Mouse (Mus musculus): Measurements from ENCODE around the gene Phox2b. TPM values are rescaled to one million over a fixed set of nuclear protein-coding genes. Genes with fewer than 3 reads are reported as not detected.
A peak's percentile ranks its signal among the peaks of the same experiment; 100 is the strongest.

Gene Phox2b
- polyA plus RNA-seq, 1 experiment from 2014 or later = 0.05 TPM

DNA sequence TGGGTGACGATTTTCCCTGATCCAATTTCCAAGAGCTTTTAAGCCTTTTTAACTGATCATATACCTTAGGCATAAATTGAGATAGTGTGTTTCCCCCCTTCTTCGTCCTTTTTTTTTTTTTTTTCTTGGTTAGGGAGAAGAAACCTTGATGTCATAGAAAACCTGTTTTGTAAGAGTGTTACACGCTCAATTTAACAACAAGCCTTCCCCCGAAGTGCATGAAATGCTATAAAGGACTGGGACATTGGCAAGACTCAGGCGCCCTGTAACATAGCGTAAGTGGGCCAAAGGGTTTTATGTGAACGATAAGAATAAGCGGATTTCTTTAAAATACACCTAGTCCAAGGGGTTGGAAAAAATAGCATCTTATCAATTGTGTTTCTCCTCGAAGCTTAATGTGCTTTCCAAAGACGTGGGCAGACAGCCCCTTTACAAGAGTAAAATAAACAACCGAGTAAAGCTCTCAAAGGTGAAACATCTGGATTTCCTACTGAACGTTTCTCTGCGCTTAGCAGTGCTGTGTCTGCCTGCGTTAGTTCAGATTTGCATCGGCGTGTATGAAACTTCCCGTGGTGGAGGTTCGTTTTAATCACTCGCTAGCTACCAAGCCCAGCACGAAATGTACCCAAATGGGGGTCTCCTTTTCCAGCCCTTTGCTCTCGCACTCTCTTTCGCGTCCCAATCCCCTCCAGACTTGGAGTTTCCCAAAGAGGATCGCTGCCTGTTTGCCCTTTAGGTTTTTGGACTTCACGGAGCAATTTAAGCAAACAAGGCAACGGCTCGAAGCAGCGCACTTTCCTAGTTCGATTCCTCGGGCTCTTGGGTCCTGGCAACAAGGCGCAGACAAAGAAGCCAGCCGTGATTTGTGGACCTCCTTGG lies 531 bp upstream of the Phox2b start:
- no peak for ATAC-seq (ENCODE audit: insufficient number of reproducible peaks, low FRiP score, low TSS enrichment, low read depth)
- WGBS = under 1% methylated on average over 32 of the region's 32 CpGs

DNA sequence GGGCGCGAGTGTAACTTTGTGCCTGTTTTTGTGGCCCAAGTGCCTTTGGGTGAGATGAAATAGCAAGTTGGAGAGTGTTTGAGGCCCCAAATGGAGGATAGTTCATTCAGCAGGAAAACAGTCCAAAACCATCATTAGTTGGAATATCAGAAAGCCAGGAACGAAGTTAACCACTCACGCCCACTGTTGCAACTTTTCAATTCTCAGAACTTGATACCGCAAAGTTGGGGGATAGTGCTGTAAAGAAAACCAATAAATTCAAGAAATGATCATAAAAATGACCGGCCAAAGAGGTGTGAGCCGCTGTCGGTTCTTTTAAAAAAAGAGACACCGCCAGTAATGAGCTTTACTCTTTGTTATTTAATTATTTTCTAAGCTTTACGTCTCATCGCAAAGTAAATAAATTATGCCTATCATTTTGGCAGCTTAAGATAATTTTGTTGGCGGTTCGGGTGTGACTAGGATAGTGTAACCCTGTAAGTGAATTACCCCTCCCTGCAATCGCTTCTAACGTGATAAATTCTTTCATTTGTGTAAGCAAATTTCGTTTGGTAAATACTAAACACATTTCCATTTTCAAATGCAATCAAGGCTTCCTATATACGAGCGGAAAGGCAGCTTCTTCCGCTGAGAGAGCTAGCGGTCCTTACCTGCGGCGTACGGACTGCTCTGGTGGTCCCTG lies 909 bp downstream of the Phox2b start:
- 2% methylated on average over 23 of the region's 23 CpGs for WGBS
- Histone ChIP-seq H3K4me2 (no peak overlapping the region), H3K4me1 (peaks cover 26% of the 10 kb centered on the region), H3K9ac (no peak overlapping the region), H3K9me3 (no peaks in the 10 kb centered on the region), H3K27ac (no peak overlapping the region), H3K27me3 (peaks cover 94% of the 10 kb centered on the region), H3K4me3 (no peak overlapping the region), H3K36me3 (no peaks in the 10 kb centered on the region)
- ATAC-seq (ENCODE audit: insufficient number of reproducible peaks, low FRiP score, low TSS enrichment, low read depth) = no peak

More for the DNA sequence above, 531 bp upstream of the Phox2b start:
- H3K4me2 ChIP-seq = no peak overlapping the region
- H3K27ac ChIP-seq = no peak overlapping the region
- H3K27me3 ChIP-seq = peaks cover 95% of the 10 kb centered on the region
- H3K36me3 ChIP-seq = no peaks in the 10 kb centered on the region
- no peaks in the 10 kb centered on the region for H3K9me3 ChIP-seq
- H3K4me3 ChIP-seq = no peak overlapping the region
- no peak overlapping the region for H3K9ac ChIP-seq
- H3K4me1 ChIP-seq = peaks cover 26% of the 10 kb centered on the region

DNA sequence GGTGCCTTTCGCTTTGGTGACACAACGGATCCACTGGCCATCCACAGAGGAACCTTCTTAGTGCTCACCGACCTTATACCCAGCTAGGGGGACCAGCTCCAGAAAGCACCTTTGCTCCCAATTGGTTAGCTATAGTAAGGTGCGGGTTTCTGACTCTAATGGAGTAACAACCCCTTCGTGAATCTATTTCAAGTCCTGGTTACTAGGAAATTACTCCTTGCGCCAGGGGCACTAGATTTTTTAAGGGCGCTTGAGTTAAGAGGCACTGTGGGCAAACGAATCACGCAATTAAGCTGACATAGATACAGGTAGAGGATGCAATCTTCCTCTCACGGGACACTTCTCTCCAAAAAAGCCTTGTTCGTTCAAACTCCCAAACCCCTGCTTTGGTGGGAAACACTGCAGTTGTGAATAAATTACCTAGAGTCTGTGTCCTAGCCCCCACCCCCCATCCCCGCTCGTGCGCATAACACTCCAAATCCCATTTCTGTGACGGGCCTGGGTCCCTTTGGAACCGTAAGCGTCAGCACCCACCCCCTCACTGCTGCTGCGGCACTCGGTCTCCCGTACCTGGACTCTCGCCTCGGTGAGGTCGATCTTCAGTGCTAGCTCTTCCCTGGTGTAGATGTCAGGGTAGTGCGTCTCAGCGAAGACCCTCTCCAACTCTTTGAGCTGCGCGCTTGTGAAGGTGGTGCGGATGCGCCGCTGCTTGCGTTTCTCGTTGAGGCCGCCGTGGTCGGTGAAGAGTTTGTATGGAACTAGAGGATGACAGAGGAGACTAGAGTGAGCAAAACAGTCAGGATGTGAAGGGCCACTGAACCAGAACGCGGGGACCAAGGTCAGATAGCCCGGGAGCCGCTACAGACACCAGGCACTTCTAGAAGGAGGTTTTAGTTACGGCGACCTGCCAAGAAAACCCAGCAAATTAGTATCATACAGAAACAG lies 1.7 kb downstream of the Phox2b start:
- Histone ChIP-seq H3K4me3 (no peak overlapping the region), H3K9me3 (no peaks in the 10 kb centered on the region), H3K27me3 (peaks cover 94% of the 10 kb centered on the region), H3K36me3 (no peaks in the 10 kb centered on the region), H3K9ac (no peak overlapping the region), H3K27ac (no peak overlapping the region), H3K4me2 (no peak overlapping the region), H3K4me1 (peaks cover 26% of the 10 kb centered on the region)
- no peak for ATAC-seq (ENCODE audit: insufficient number of reproducible peaks, low FRiP score, low TSS enrichment, low read depth)
- WGBS = 1% methylated on average over 41 of the region's 41 CpGs

DNA sequence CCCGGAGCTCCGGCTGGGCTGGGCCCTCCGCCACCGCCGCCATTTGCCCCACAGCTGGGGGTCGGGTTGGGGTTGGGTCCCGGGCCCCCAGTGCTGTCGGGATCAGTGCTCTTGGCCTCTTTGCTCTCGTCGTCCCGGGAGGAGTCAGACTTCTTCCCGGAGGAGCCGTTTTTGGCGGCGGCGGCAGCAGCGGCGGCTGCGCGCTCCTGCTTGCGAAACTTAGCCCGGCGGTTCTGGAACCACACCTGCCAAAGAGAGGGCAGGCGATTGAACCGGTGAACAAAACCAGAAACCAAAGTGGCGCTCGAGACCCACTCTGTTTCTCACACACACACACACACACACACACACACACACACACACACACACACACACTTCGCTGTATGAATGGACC lies 2.7 kb downstream of the Phox2b start:
- Histone ChIP-seq H3K27me3 (peaks cover 94% of the 10 kb centered on the region), H3K36me3 (no peaks in the 10 kb centered on the region), H3K4me1 (peaks cover 23% of the 10 kb centered on the region), H3K9me3 (no peaks in the 10 kb centered on the region), H3K4me2 (peak overlapping the region; percentile 50), H3K9ac (no peak overlapping the region), H3K27ac (no peak overlapping the region), H3K4me3 (peak overlapping the region; percentile 34)
- 0% methylated on average over 27 of the region's 28 CpGs for WGBS
- no peak for ATAC-seq (ENCODE audit: insufficient number of reproducible peaks, low FRiP score, low TSS enrichment, low read depth)

DNA sequence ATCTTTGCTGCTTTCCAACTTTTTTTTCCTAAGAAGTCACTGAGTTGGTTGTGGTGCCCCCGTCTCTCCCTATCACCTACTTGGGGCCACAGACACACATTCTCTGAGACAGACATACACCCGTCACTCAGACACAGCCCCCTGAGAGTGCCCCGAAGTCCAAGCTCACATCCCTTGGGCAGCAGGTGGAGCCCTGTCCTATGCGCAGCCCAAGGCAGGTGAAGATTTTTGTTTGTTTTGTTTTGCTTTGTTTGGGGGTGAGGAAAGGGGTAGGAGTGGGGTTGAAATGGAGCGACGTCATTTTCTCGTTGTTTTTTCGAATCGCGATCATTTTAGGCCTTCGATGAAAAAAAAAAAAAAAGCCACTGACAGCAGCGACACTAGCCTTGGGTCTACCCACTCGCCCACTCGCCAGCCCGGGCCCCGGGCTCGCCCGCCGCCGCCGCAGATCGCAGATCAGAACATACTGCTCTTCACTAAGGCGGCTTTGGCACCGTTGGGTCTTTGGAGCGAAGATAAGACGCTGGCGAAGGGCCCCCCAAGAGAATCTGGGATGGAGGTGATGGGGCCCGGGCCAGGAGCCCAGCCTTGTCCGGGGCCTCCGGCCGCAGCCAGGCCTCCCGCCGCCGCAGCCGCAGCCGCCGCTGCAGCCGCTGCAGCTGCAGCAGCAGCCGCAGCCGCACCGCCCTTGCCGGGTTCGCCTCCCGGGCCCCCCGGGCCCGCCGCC lies 3.3 kb downstream of the Phox2b start:
- no peak overlapping the region for H3K27ac ChIP-seq
- 1% methylated on average over 38 of the region's 47 CpGs for WGBS
- no peaks in the 10 kb centered on the region for H3K9me3 ChIP-seq
- peak overlapping the region; percentile 34 for H3K4me3 ChIP-seq
- H3K9ac ChIP-seq = no peak overlapping the region
- H3K27me3 ChIP-seq = peaks cover 94% of the 10 kb centered on the region
- peak overlapping the region; percentile 50 for H3K4me2 ChIP-seq
- no peak for ATAC-seq (ENCODE audit: insufficient number of reproducible peaks, low FRiP score, low TSS enrichment, low read depth)
- peaks cover 19% of the 10 kb centered on the region for H3K4me1 ChIP-seq
- H3K36me3 ChIP-seq = no peaks in the 10 kb centered on the region

DNA sequence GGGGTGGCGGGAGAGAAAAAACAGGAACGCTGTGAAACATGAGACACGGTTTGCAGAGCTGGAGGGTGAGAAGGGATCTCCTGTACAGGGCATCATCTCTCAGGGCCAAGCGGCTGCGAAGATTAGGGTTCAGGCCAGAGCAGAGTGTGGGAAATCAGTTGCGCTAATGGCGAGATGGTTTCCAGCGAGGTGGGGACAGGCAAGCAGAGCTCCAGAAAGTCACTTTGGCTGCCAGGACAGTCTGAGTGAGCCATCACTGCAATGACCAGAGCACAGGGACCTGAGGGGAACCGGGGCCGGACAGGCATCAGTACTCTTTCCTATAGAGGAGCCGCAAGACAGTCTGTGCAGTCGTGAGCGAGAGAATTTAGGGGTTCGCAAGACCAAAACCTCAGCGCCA lies 3.9 kb downstream of the Phox2b start:
- Histone ChIP-seq H3K36me3 (no peaks in the 10 kb centered on the region), H3K9me3 (no peaks in the 10 kb centered on the region), H3K4me2 (no peak overlapping the region), H3K27me3 (peaks cover 95% of the 10 kb centered on the region), H3K9ac (no peak overlapping the region), H3K4me1 (peaks cover 14% of the 10 kb centered on the region), H3K27ac (no peak overlapping the region), H3K4me3 (no peak overlapping the region)
- 4% methylated on average over 15 of the region's 15 CpGs for WGBS
- no peak for ATAC-seq (ENCODE audit: insufficient number of reproducible peaks, low FRiP score, low TSS enrichment, low read depth)

DNA sequence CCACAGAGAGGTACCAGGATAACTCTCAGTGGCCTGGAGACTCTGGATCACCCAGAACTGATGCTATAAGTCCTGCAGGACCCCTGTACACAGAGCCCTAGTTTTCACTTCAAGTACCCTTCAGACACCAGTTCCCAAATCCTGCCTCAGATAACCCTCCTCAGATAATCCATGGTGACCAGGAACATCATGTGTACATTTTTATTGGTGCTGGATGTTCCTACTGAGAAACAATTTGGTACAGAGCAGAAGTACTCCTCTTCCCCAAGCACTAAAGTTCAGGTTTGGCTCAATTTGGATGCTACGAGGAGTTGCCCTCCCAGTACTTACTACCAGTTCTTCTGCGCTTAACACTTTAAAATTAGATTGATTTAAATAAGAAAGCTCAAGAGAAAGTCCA lies 5.1 kb downstream of the Phox2b start:
- H3K27ac ChIP-seq = no peak overlapping the region
- H3K27me3 ChIP-seq = peaks cover 93% of the 10 kb centered on the region
- no peak overlapping the region for H3K4me2 ChIP-seq
- 16% methylated on average over 2 of the region's 2 CpGs for WGBS
- no peak overlapping the region for H3K9ac ChIP-seq
- no peaks in the 10 kb centered on the region for H3K9me3 ChIP-seq
- H3K36me3 ChIP-seq = no peaks in the 10 kb centered on the region
- ATAC-seq (ENCODE audit: insufficient number of reproducible peaks, low FRiP score, low TSS enrichment, low read depth) = no peak
- peaks cover 14% of the 10 kb centered on the region for H3K4me1 ChIP-seq
- H3K4me3 ChIP-seq = no peak overlapping the region

DNA sequence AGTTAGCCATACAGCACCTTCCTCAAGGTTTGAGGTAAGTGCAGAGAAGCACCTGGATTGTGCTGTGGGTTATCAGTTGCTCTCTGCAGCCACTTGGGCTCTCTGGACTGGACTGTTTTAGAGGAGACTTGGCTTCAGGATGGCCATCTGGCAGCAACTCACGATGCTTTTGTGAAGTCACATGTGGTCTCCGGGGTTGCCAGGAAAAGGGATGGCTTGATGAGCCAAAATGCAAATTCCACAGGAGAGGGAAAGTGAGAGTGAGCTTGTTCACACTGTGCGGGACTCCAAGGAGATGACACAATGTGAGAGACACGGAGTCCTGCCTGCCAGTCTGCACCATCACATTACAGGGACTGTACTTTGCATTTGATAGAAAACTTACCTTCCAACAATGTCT lies 7.3 kb downstream of the Phox2b start:
- Histone ChIP-seq H3K27me3 (peaks cover 84% of the 10 kb centered on the region), H3K36me3 (no peaks in the 10 kb centered on the region), H3K4me3 (no peak overlapping the region), H3K4me2 (no peak overlapping the region), H3K27ac (no peak overlapping the region), H3K9me3 (no peaks in the 10 kb centered on the region), H3K4me1 (peaks cover 14% of the 10 kb centered on the region), H3K9ac (no peak overlapping the region)
- no peak for ATAC-seq (ENCODE audit: insufficient number of reproducible peaks, low FRiP score, low TSS enrichment, low read depth)
- WGBS = 17% methylated on average over 4 of the region's 4 CpGs

DNA sequence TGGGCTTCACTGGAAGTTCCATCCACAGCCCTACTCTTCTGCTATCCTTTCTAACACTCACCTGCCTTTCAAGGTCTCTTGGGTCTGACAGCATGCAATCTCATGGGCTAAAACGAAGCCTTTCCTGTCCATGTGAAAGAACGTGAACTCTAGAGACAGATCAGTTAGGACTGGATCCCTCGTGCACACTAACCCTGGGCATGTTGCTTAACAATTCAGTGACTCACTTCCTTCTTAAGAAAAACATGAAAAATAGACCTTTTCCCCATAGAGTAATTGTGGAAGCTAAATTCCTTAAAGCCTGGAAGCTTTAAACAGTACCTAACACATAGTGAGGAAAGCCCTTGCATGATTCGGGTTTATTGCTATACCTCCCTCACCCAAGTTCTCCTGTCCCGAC lies 8.2 kb downstream of the Phox2b start:
- no peaks in the 10 kb centered on the region for H3K36me3 ChIP-seq
- no peak overlapping the region for H3K4me2 ChIP-seq
- no peak overlapping the region for H3K4me3 ChIP-seq
- peaks cover 8% of the 10 kb centered on the region for H3K4me1 ChIP-seq
- H3K27ac ChIP-seq = no peak overlapping the region
- H3K27me3 ChIP-seq = peaks cover 76% of the 10 kb centered on the region
- H3K9ac ChIP-seq = no peak overlapping the region
- 61% methylated on average over 5 of the region's 5 CpGs for WGBS
- no peak for ATAC-seq (ENCODE audit: insufficient number of reproducible peaks, low FRiP score, low TSS enrichment, low read depth)
- no peaks in the 10 kb centered on the region for H3K9me3 ChIP-seq

DNA sequence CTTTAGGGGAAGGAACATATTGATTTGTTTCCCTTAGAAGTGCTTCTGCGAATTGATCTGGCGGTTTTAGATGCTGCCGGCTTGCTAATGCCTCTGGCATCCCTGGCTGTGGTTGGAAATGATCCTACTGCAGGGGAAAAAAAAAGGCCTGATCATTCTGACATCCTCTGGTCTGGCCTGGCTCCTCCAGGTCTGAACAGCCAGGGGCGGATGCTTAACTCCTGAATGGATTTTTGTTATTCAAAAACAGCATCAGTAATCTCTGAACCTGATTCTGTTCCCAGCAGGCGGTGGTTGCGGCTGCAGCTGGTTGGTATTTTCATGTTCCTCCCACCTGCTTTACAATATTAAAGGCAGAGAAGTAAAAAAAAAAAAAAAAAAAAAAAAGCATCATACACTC lies 16.0 kb downstream of the Phox2b start:
- no peak overlapping the region for H3K4me2 ChIP-seq
- no peak for ATAC-seq (ENCODE audit: insufficient number of reproducible peaks, low FRiP score, low TSS enrichment, low read depth)
- no peak overlapping the region for H3K9ac ChIP-seq
- H3K36me3 ChIP-seq = no peaks in the 10 kb centered on the region
- WGBS = 32% methylated on average over 6 of the region's 6 CpGs
- no peak overlapping the region for H3K4me3 ChIP-seq
- no peaks in the 10 kb centered on the region for H3K4me1 ChIP-seq
- H3K27me3 ChIP-seq = peaks cover 28% of the 10 kb centered on the region
- no peak overlapping the region for H3K27ac ChIP-seq
- 0 out of 2 replicates have a peak, but pooled peaks cover 5% of the 10 kb centered on the region for H3K9me3 ChIP-seq

DNA sequence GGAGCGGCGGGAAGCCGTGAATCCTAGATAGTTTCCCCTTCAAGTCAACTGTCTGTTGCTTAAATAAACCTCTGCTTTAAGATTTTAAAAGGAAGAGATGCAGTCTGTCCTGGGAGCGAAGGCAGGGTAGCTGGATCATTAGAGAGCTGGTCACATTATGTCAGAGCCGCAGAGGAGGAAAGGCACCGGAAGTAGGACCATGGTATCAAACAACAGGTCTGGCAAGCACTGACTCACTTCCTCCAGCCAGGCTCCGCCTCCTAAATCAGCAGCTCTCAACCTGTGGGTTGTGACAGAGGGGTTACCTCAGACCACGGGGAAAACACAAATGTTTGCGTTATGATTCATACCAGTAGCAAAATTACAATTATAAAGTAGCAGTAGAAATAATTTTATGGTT lies 35.5 kb downstream of the Phox2b start:
- H3K36me3 ChIP-seq = no peaks in the 10 kb centered on the region
- no peaks in the 10 kb centered on the region for H3K27me3 ChIP-seq
- H3K9me3 ChIP-seq = no peaks in the 10 kb centered on the region
- 74% methylated on average over 9 of the region's 9 CpGs for WGBS
- no peak overlapping the region for H3K27ac ChIP-seq
- no peak for ATAC-seq (ENCODE audit: insufficient number of reproducible peaks, low FRiP score, low TSS enrichment, low read depth)
- no peak overlapping the region for H3K4me3 ChIP-seq
- no peaks in the 10 kb centered on the region for H3K4me1 ChIP-seq
- no peak overlapping the region for H3K4me2 ChIP-seq
- no peak overlapping the region for H3K9ac ChIP-seq

Measured in limb, embryonic 15.5 days (tissue).